In the genomic region with DNA sequence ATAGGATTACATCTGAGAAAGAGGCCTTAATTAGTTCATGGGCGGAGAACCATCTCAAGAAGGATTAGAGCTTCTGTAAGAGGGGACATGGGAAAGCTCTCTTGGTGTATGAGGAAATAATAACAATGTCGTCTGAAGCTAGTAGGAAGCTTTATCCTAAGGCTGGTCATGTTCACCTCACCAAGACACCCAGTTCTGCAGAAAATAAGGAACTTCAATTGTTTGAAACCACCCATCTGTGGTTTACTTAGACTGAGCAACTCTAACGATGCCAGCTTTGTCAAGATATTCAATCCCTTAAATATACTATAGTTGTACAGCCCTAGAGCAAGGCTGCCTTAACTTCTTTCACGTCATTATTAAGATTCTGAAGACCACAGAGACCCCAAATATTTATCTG, we compare ENCODE assay signal across 17 mouse cellular contexts. TPM values are rescaled to one million over a fixed set of nuclear protein-coding genes. Genes with fewer than 3 reads are reported as not detected.
A peak's percentile ranks its signal among the peaks of the same experiment; 100 is the strongest.
DNase-seq lines count a peak whose midpoint lies in the region; ATAC-seq and TF ChIP-seq lines count a peak whose summit lies in the region.
"Had no signal": no experiment of that assay in that cellular context is flagged by ENCODE, and none has a peak within 500 bp of the region (broad histone marks: within the 10 kb centered on the region; RNA-seq: fewer than 3 reads in every experiment).

No protein-coding gene starts in this region.

- H3K36me3 ChIP-seq in stomach, embryonic 14.5 days (ENCODE audit: control insufficient read depth, insufficient read depth, low read length), result no peaks in the 10 kb centered on the region
- H3K36me3 ChIP-seq in stomach, postnatal 0 days (ENCODE audit: control insufficient read depth, insufficient read depth, low read length), result no peaks in the 10 kb centered on the region
- H3K36me3 ChIP-seq: embryonic facial prominence, embryonic 13.5 days; forebrain, embryonic 12.5 days; heart, embryonic 12.5 days; hindbrain, embryonic 15.5 days had no signal

- ATAC-seq in stomach, embryonic 14.5 days (ENCODE audit: insufficient number of reproducible peaks, insufficient read depth, low FRiP score, low read depth), result no peak
- ATAC-seq in stomach, postnatal 0 days (ENCODE audit: low FRiP score, low TSS enrichment), result no peak
- peak; percentile 76 to 82 for ATAC-seq in hematopoietic stem cell, adult 5-6 weeks (replicated peaks in 1 of 2; ENCODE audit: insufficient read depth in 1 of 2, low FRiP score in 2 of 2, low TSS enrichment in 1 of 2, low read depth in 1 of 2, poor library complexity in 2 of 2, severe bottlenecking in 2 of 2)
- ATAC-seq in monocyte, adult 5-6 weeks (replicated peaks; ENCODE audit: insufficient number of reproducible peaks, low FRiP score, low TSS enrichment, poor library complexity, severe bottlenecking), result peak; percentile 65
- ATAC-seq: forebrain, embryonic 16.5 days had no signal

- intact Hi-C loops in gastrocnemius, postnatal 36 days (cut with DNase I), result no loop called here

- TF ChIP-seq CTCF in stomach, postnatal 0 days (IDR thresholded peaks at IDR 0.05; ENCODE audit: low read depth), result no peak

- no peak for TF ChIP-seq EP300 in stomach, postnatal 0 days (optimal IDR thresholded peaks at IDR 0.05)

- no peaks in the 10 kb centered on the region for H3K9me3 ChIP-seq in stomach, embryonic 14.5 days (ENCODE audit: control insufficient read depth, low read depth, low read length)
- no peaks in the 10 kb centered on the region for H3K9me3 ChIP-seq in stomach, postnatal 0 days (ENCODE audit: control insufficient read depth, low read length)
- H3K9me3 ChIP-seq: embryonic facial prominence, embryonic 13.5 days; forebrain, embryonic 12.5 days; heart, embryonic 12.5 days; hindbrain, embryonic 15.5 days had no signal

- no peak overlapping the region for H3K9ac ChIP-seq in stomach, embryonic 14.5 days (replicated peaks; ENCODE audit: low read depth, low read length)
- H3K9ac ChIP-seq in stomach, postnatal 0 days (ENCODE audit: low read length), result no peak overlapping the region
- H3K9ac ChIP-seq: embryonic facial prominence, embryonic 13.5 days; forebrain, embryonic 12.5 days; heart, embryonic 12.5 days; hindbrain, embryonic 15.5 days had no signal

- no peak overlapping the region for H3K4me3 ChIP-seq in stomach, embryonic 14.5 days (ENCODE audit: low read depth, low read length)
- no peak overlapping the region for H3K4me3 ChIP-seq in stomach, postnatal 0 days (ENCODE audit: low read depth, low read length)
- H3K4me3 ChIP-seq: embryonic facial prominence, embryonic 13.5 days; forebrain, embryonic 12.5 days; heart, embryonic 12.5 days; hindbrain, embryonic 15.5 days had no signal

- WGBS in stomach, embryonic 14.5 days, result 49% methylated on average over 4 of the region's 4 CpGs
- WGBS in stomach, postnatal 0 days, result 43% methylated on average over 4 of the region's 4 CpGs

- no peak for DNase-seq in stomach, postnatal 0 days (ENCODE audit: low spot score)
- no peak for DNase-seq in gastrocnemius, postnatal 36 days
- DNase-seq in urinary bladder, postnatal 36 days (ENCODE audit: low spot score in 2 of 2), result no peak
- no peak for DNase-seq in adrenal gland, adult (ENCODE audit: inconsistent age in 2 of 2, low spot score in 1 of 2)
- DNase-seq: adrenal gland, postnatal 10 days; cerebellum, adult 11-12 months; cerebellum, adult 9-10 months; cerebellum, postnatal 25 days; gastrocnemius, postnatal 10 days had no signal

- no peaks in the 10 kb centered on the region for H3K27me3 ChIP-seq in stomach, embryonic 14.5 days (ENCODE audit: control insufficient read depth, insufficient read depth, low read length)
- H3K27me3 ChIP-seq in stomach, postnatal 0 days (ENCODE audit: control insufficient read depth, insufficient read depth, low read length), result no peaks in the 10 kb centered on the region
- H3K27me3 ChIP-seq: embryonic facial prominence, embryonic 13.5 days; forebrain, embryonic 12.5 days; heart, embryonic 12.5 days; hindbrain, embryonic 15.5 days had no signal

- peak overlapping the region; percentile 10; the same call in 1 of the 2 replicates for H3K27ac ChIP-seq in stomach, embryonic 14.5 days (ENCODE audit: low read length)
- H3K27ac ChIP-seq in stomach, postnatal 0 days (replicated peaks), result no peak overlapping the region
- H3K27ac ChIP-seq: embryonic facial prominence, embryonic 13.5 days; forebrain, embryonic 12.5 days; hindbrain, embryonic 15.5 days had no signal

- H3K4me1 ChIP-seq in stomach, embryonic 14.5 days (ENCODE audit: control insufficient read depth, insufficient read depth, low read length), result no peaks in the 10 kb centered on the region
- H3K4me1 ChIP-seq in stomach, postnatal 0 days (replicated peaks; ENCODE audit: control insufficient read depth, insufficient read depth), result no peaks in the 10 kb centered on the region
- H3K4me1 ChIP-seq: embryonic facial prominence, embryonic 13.5 days; forebrain, embryonic 12.5 days; heart, embryonic 12.5 days; hindbrain, embryonic 15.5 days had no signal

- H3K4me2 ChIP-seq in stomach, embryonic 14.5 days (replicated peaks; ENCODE audit: low read depth, low read length), result no peak overlapping the region
- H3K4me2 ChIP-seq in stomach, postnatal 0 days (replicated peaks; ENCODE audit: low read depth), result no peak overlapping the region
- H3K4me2 ChIP-seq: embryonic facial prominence, embryonic 13.5 days; forebrain, embryonic 12.5 days; heart, embryonic 12.5 days; hindbrain, embryonic 15.5 days had no signal

RNA-seq across cellular contexts. Expression of gene Alcam, which starts 20.4 kb away (rescaled TPM):
- polyA plus RNA-seq in stomach, embryonic 14.5 days (2014; fragmentation: Nextera tagmentation; extraction: Ambion mirVana), result 103 TPM in 2 replicates
- 19.7 and 20.4 TPM in 2 replicates for polyA plus RNA-seq in stomach, postnatal 0 days (2015; fragmentation: Nextera tagmentation; extraction: Ambion mirVana)
- total RNA-seq in hematopoietic stem cell, adult 5-6 weeks (2017), result 47.7 and 96.1 TPM in 2 replicates
- 77.2 to 82.4 TPM (median 80.4 TPM) in 3 replicates for total RNA-seq in monocyte, adult 5-6 weeks (2017)
- 1 to 10 TPM in 1 of 2 experiments, under 1 TPM in 1; 0.82 to 1.1 TPM for total RNA-seq in gastrocnemius, postnatal 36 days (2021)

Comparison
In these comparisons a context has a peak if more than half of its experiments do, and no peak if none do; other contexts are left out.
1. ATAC-seq: peak in hematopoietic stem cell, adult 5-6 weeks (2 of 2) and monocyte, adult 5-6 weeks (single experiment); none in stomach, embryonic 14.5 days (single experiment) and stomach, postnatal 0 days (single experiment).
2. RNA of gene Alcam, which starts 20.4 kb away (total RNA-seq): 77.2 to 82.4 TPM in monocyte, adult 5-6 weeks and 47.7 to 96.1 TPM in hematopoietic stem cell, adult 5-6 weeks; 0.82 to 1.1 TPM in gastrocnemius, postnatal 36 days; every median in the first group is over 10 times any median in the second.